Mouse (Mus musculus): Measurements from ENCODE around the gene Akain1.

DNA sequence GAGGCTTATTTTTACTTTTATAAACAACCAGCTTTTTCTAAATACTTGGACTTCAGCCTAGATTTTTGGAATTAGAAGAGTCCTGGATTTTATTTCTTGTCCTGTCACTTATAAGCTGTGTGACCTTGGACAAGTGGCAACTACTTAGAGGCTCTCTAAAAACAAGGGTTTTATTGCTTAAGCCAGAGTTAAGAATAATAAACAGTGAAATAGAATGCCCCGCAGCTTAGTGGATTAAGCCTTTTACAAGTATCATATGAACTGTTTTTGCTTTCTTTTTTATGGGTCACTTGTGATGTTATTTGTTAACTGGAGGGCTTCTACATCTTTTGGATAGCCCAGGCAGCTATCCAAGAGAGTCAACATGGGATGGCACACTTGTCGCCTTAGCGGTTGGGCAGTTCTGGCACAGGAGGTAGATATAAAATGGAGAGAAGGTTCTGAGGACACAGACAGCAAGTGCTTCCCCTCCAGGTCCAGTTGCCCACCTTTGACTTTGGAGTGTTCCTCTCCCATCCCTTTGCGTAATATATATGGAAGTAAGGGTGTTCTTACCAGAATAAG lies 77.3 kb downstream of the Akain1 start:
- TF ChIP-seq CTCF (IDR thresholded peaks at IDR 0.05; ENCODE audit: extremely low read depth, insufficient read length, insufficient replicate concordance, low read depth, low read length) = no peak
- no peak for TF ChIP-seq POLR2A (IDR thresholded peaks at IDR 0.05; ENCODE audit: low read depth, low read length)
